Mouse (Mus musculus) C2C12 (cell line): ENCODE data around the gene Rassf3. TPM values are rescaled to one million over a fixed set of nuclear protein-coding genes. Genes with fewer than 3 reads are reported as not detected.

Experiments
- H3K27me3 ChIP-seq: one replicate; pipeline ENCODE4 v1.6.1; 2011; ENCODE audit not compliant: control insufficient read depth, insufficient read depth, insufficient read length
- H3K36me3 ChIP-seq: one replicate; pipeline ENCODE4 v1.6.1; 2011; ENCODE audit not compliant: control insufficient read depth, insufficient read depth
- H3K4me3 ChIP-seq: one replicate; pipeline ENCODE4 v1.5.1; 2011; ENCODE audit warnings: mild to moderate bottlenecking, control low read depth; ENCODE audit not compliant: poor library complexity, insufficient read depth, severe bottlenecking
- H3K79me2 ChIP-seq: one replicate; pipeline ENCODE4 v1.6.1; 2011; ENCODE audit not compliant: control insufficient read depth, insufficient read depth
- H3K79me3 ChIP-seq: one replicate; pipeline ENCODE4 v1.6.1; 2011; ENCODE audit warnings: low read depth, control low read depth
- H3ac ChIP-seq: one replicate; pipeline ENCODE3; 2011; ENCODE audit warnings: low read depth; ENCODE audit not compliant: control insufficient read depth, insufficient read length
- CEBPB ChIP-seq: IDR thresholded peaks from one replicate; pipeline ENCODE4 v1.6.1; 2011; ENCODE audit warnings: low read depth, mild to moderate bottlenecking, control low read depth, moderate library complexity
- CTCF ChIP-seq: IDR thresholded peaks from one replicate; pipeline ENCODE4 v1.5.1; 2011; ENCODE audit not compliant: control insufficient read depth, insufficient read depth, insufficient read length
- FOSL1 ChIP-seq: IDR thresholded peaks from one replicate; pipeline ENCODE4 v1.8.0; 2011; ENCODE audit warnings: mild to moderate bottlenecking, low read length; ENCODE audit not compliant: poor library complexity, insufficient read depth, severe bottlenecking
- MAX ChIP-seq: IDR thresholded peaks from one replicate; pipeline ENCODE4 v1.6.1; 2011; ENCODE audit warnings: mild to moderate bottlenecking, control low read depth
- MYOD1 ChIP-seq: IDR thresholded peaks from one replicate; pipeline ENCODE4 v1.6.1; 2011; ENCODE audit warnings: low read depth; ENCODE audit not compliant: control insufficient read depth, insufficient read length
- MYOG ChIP-seq: IDR thresholded peaks from one replicate; pipeline ENCODE4 v1.6.1; 2011; ENCODE audit not compliant: control insufficient read depth, insufficient read length; ENCODE audit errors: extremely low read depth
- USF1 ChIP-seq: IDR thresholded peaks from one replicate; pipeline ENCODE4 v1.6.1; 2011; ENCODE audit warnings: low read depth, mild to moderate bottlenecking, control low read depth, moderate library complexity
- polyA plus RNA-seq: library from polyadenylated mRNA; unstranded; fragments of >200 nt; fragmentation: generic; extraction: Trizol; gene quantifications from one replicate; pipeline ENCODE4 v1.2.1, GENCODE M21; 2012; ENCODE audit warnings: missing spikeins

Rassf3 gene
- polyA plus RNA-seq, 1 experiment, result 8.9 TPM

GRCm38 (mm10) chr10:121379387-121379786 lies 96.8 kb downstream of the Rassf3 start:
- H3ac ChIP-seq, result no peak overlapping the region
- no peak overlapping the region for H3K4me3 ChIP-seq
- H3K36me3 ChIP-seq, result peaks cover 84% of the 10 kb centered on the region
- no peaks in the 10 kb centered on the region for H3K79me2 ChIP-seq
- no peaks in the 10 kb centered on the region for H3K27me3 ChIP-seq
- no peaks in the 10 kb centered on the region for H3K79me3 ChIP-seq
- TF ChIP-seq CEBPB, result no peak
- no peak for TF ChIP-seq CTCF
- no peak for TF ChIP-seq MYOG
- no peak for TF ChIP-seq MAX
- no peak for TF ChIP-seq FOSL1
- TF ChIP-seq MYOD1, result no peak
- TF ChIP-seq USF1, result no peak

DNA sequence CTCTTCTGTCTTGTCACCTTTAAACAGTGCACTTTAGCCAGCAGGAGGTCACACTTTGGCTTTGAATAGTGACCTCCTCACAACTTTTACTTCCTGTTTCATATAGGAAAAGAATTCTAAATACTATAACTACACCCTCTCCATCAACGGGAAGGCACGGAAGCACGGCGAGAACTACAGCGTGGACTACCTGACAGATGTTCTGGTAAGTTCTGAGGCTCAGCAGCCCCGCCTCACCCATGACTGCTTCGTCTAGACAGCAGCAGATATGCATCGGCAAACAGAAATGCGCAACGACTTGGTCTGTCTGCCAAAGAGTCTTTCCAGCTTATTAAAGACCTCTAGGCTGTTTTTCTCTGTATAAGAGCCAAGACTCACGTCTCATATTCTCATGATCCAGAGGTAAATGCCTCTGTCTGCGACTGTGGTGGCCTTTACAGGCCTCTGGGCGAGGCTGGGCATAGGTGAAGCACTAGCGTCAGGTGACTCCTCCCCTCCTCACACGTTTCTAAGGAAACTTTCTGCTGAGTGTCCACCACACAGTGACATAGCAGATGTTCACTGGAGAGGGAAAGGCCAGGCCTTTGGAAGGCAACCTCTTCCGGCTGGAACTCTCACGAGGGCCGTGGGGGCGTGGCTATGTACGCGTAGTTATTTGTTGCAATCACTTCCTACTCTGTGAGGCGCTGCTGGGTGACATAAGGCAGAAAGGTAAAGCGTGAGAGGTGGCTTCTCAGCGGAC lies 99.4 kb downstream of the Rassf3 start:
- no peak for TF ChIP-seq MYOG
- TF ChIP-seq CEBPB, result no peak
- no peak for TF ChIP-seq CTCF
- no peak for TF ChIP-seq MAX
- TF ChIP-seq FOSL1, result no peak
- TF ChIP-seq MYOD1, result no peak
- TF ChIP-seq USF1, result no peak
- Histone ChIP-seq H3ac (no peak overlapping the region), H3K36me3 (peaks cover 84% of the 10 kb centered on the region), H3K79me3 (no peaks in the 10 kb centered on the region), H3K4me3 (no peak overlapping the region), H3K27me3 (no peaks in the 10 kb centered on the region), H3K79me2 (no peaks in the 10 kb centered on the region)

DNA sequence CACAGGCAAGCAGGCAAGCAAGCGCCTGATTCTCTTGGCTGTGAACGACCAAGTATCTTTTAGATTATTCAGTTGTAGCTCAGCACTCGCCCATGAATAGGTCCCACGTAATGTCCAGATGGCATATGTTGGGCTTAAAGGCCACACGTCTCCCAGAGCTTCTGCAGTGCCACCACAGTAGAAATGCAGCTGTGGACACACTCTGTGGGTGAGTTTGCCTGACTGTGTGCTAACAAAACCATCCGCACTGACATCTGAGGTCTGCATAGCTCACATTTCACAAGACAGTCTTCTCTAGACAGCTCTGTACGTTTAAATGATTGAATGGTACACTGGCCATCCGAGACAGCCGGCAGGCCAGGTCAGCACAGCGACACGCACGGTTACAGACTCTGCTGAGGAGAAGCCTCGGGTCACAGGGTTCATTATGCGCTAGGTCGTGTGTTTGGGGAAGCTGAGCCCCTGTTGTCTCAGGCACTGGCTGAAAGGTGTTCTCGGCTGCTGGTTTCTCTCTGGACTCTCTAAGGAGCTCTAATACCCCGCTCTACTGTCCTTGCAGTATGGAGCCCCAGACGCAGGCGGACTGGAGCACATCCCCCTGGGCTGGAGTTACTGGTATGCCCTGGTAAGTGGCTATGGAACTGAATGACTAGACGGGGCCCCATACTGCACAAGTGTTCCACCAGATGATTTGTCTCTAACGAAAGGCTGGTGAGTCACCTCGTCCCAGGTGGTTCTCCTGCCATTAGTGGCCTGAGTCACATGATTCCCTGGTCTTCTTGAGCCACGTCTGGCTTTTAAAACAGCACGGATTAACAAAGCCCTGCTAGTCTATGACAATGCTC lies 100.3 kb downstream of the Rassf3 start:
- no peak overlapping the region for H3K4me3 ChIP-seq
- H3ac ChIP-seq, result no peak overlapping the region
- TF ChIP-seq USF1 (no peak), MAX (no peak), MYOD1 (no peak), MYOG (no peak)
- no peaks in the 10 kb centered on the region for H3K27me3 ChIP-seq
- H3K79me3 ChIP-seq, result no peaks in the 10 kb centered on the region
- peaks cover 2% of the 10 kb centered on the region for H3K79me2 ChIP-seq
- H3K36me3 ChIP-seq, result peaks cover 87% of the 10 kb centered on the region

DNA sequence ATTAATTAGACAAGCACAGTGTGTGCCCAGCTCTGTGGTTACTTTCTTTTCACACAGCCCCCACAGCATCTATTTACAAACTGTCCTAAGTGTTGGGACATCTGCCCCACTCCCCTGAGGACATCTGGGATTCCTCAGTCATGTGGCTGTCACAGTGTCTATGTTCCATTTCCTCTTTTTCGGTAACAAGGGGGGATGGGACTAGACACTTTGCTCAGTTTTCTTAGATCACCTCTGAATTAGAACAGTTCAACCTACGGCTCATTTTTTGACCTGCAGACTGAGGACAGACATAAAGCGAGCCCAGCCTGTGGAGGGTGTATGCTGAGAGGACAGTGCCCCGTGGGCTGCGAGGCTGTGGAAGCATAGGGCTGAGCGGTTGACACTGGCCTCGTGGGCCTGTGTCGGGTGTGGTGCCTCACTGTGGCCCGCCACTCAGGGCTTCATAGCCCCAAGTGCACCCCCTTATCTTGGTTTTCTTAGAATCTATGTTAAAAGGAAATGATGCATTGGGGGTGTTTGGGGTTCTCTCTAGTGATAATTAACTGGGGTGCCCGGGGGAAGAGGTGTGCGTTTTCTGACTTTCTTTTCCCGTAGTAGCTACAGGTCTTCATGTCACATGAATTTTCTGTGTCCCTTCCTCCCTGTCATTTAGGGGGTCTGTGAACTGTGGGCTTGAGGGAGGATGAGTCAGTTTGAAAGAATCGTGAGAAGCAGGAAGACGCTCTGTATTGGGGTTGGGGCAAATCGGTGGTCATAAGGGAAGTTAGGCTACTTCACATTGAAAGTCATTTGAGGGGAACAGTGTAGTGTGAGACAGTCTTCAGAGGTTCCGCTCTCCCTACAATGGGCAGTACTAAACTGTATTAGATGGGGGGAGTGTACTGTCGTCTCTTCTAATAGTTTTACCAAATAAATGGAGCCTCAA lies 101.2 kb downstream of the Rassf3 start:
- Histone ChIP-seq H3K36me3 (peaks cover 87% of the 10 kb centered on the region), H3K4me3 (no peak overlapping the region), H3K27me3 (no peaks in the 10 kb centered on the region), H3K79me3 (peaks cover 4% of the 10 kb centered on the region), H3K79me2 (peaks cover 11% of the 10 kb centered on the region), H3ac (no peak overlapping the region)
- no peak for TF ChIP-seq CEBPB
- TF ChIP-seq CTCF, result no peak
- TF ChIP-seq MYOG, result no peak
- TF ChIP-seq MAX, result no peak
- no peak for TF ChIP-seq MYOD1
- TF ChIP-seq USF1, result no peak
- no peak for TF ChIP-seq FOSL1

- peaks cover 81% of the 10 kb centered on the region for H3K36me3 ChIP-seq
- TF ChIP-seq MAX (no peak), CEBPB (no peak), FOSL1 (no peak), MYOD1 (no peak), USF1 (no peak)
These were observed 102.1 kb downstream of the Rassf3 start for GRCm38 (mm10) chr10:121374013-121374412.

More at GRCm38 (mm10) chr10:121374013-121374412, 102.1 kb downstream of the Rassf3 start:
- Histone ChIP-seq H3ac (no peak overlapping the region), H3K4me3 (no peak overlapping the region), H3K27me3 (no peaks in the 10 kb centered on the region), H3K79me3 (peaks cover 9% of the 10 kb centered on the region), H3K79me2 (peaks cover 21% of the 10 kb centered on the region)
